Mouse (Mus musculus) myocyte (in vitro differentiated cells): ENCODE data around the gene Samhd1. TPM values are rescaled to one million over a fixed set of nuclear protein-coding genes. Genes with fewer than 3 reads are reported as not detected.

Experiments
- H3K27me3 ChIP-seq: one replicate; pipeline ENCODE4 v1.6.1; 2011; ENCODE audit not compliant: control insufficient read depth, insufficient read depth, insufficient read length
- H3K36me3 ChIP-seq: one replicate; pipeline ENCODE4 v1.6.1; 2011; ENCODE audit not compliant: control insufficient read depth, insufficient read depth
- H3K4me2 ChIP-seq: one replicate; pipeline ENCODE4 v1.6.1; 2011; ENCODE audit warnings: low read depth, control low read depth
- H3K4me3 ChIP-seq: one replicate; pipeline ENCODE4 v1.5.1; 2011; ENCODE audit warnings: mild to moderate bottlenecking, control low read depth, moderate library complexity
- H3K79me2 ChIP-seq: one replicate; pipeline ENCODE4 v1.6.1; 2011; ENCODE audit not compliant: control insufficient read depth, insufficient read depth
- H3ac ChIP-seq: one replicate; pipeline ENCODE4 v1.6.1; 2011; ENCODE audit not compliant: control insufficient read depth, insufficient read length
- CEBPB ChIP-seq: IDR thresholded peaks from 2 replicates; pipeline ENCODE4 v1.6.1; 2011; ENCODE audit warnings: mild to moderate bottlenecking, moderate library complexity; ENCODE audit not compliant: poor library complexity, insufficient read depth, severe bottlenecking
- E2F4 ChIP-seq: IDR thresholded peaks from one replicate; pipeline ENCODE4 v1.6.1; 2011; ENCODE audit warnings: mild to moderate bottlenecking, control low read depth, moderate library complexity; ENCODE audit not compliant: insufficient read depth
- MAX ChIP-seq: IDR thresholded peaks from one replicate; pipeline ENCODE4 v1.6.1; 2011; ENCODE audit warnings: low read depth, mild to moderate bottlenecking, control low read depth
- MYOD1 ChIP-seq, 3 experiments: IDR thresholded peaks; one replicate each; pipeline ENCODE4 v1.6.1; 2011; ENCODE audit warnings: control low read depth in 2 of 3, low read depth in 2 of 3, mild to moderate bottlenecking in 2 of 3, moderate library complexity in 1 of 3; ENCODE audit not compliant: insufficient read length in 2 of 3, control insufficient read depth in 1 of 3
- MYOG ChIP-seq, 3 experiments: IDR thresholded peaks; one replicate each; pipeline ENCODE4 v1.6.1; 2011; ENCODE audit warnings: control low read depth in 2 of 3, low read depth in 2 of 3, mild to moderate bottlenecking in 2 of 3; ENCODE audit not compliant: insufficient read length in 2 of 3, control insufficient read depth in 1 of 3, insufficient read depth in 1 of 3
- POLR2A ChIP-seq: IDR thresholded peaks from one replicate; pipeline ENCODE4 v1.6.1; 2011; ENCODE audit warnings: low read depth, mild to moderate bottlenecking, control low read depth, moderate library complexity; ENCODE audit not compliant: insufficient read length
- POLR2AphosphoS2 ChIP-seq: IDR thresholded peaks from one replicate; pipeline ENCODE4 v1.6.1; 2011; ENCODE audit warnings: low read depth, control low read depth; ENCODE audit not compliant: insufficient read length
- REST ChIP-seq: IDR thresholded peaks from one replicate; pipeline ENCODE4 v1.6.1; 2011; ENCODE audit warnings: mild to moderate bottlenecking, control low read depth, moderate library complexity; ENCODE audit not compliant: insufficient read depth, insufficient read length
- SRF ChIP-seq: IDR thresholded peaks from one replicate; pipeline ENCODE4 v1.6.1; 2011; ENCODE audit warnings: low read depth; ENCODE audit not compliant: control insufficient read depth, insufficient read length
- TCF12 ChIP-seq: IDR thresholded peaks from one replicate; pipeline ENCODE4 v1.6.1; 2011; ENCODE audit warnings: mild to moderate bottlenecking, control low read depth; ENCODE audit not compliant: poor library complexity, insufficient read depth, severe bottlenecking
- TCF3 ChIP-seq: IDR thresholded peaks from one replicate; pipeline ENCODE4 v1.6.1; 2011; ENCODE audit warnings: low read depth, control low read depth; ENCODE audit not compliant: insufficient read length
- USF1 ChIP-seq: IDR thresholded peaks from one replicate; pipeline ENCODE4 v1.6.1; 2011; ENCODE audit warnings: low read depth, mild to moderate bottlenecking, control low read depth, moderate library complexity
- polyA plus RNA-seq: library from polyadenylated mRNA; unstranded; fragments of >200 nt; fragmentation: generic; extraction: Trizol; gene quantifications from one replicate; pipeline ENCODE4 v1.2.1, GENCODE M21; 2012; ENCODE audit warnings: missing spikeins

The Samhd1 gene
- polyA plus RNA-seq, 1 experiment = 14.0 TPM

DNA sequence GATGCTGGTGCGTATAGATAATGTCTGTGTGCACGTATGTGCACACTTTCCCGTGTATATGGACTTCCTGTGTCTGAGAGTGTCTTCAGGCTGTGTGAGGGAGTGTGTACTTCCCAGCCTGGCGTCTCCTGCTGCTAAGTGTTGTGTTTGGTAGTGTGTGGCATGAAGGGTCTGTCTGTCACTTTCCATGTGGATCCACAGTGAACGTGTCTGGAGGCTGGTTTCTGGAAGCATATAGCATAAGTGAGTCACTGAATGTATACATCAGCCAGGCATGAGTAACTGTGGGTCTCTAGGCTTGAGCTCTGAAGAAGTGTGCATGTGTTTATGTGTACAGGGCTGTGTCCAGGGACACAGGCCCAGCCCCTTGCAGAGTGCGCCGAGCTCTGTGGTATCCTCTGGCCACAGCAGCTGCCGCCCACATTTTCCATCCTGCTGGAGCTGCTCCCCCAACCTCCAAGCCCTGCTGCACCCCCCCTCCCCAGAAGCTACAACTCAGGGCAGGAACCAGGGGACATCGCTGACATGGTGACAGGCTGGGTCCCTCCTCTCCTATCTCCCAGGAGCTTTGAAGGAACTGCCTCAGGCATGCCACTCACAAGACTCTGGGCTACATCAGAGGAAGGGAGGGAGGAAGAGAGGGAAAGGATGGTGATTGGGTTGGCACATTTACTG is 61.5 kb downstream of the Samhd1 start:
- no peaks in the 10 kb centered on the region for H3K36me3 ChIP-seq
- H3K4me3 ChIP-seq = no peak overlapping the region
- no peak overlapping the region for H3ac ChIP-seq
- no peaks in the 10 kb centered on the region for H3K27me3 ChIP-seq
- TF ChIP-seq TCF12 (no peak), MAX (no peak), REST (no peak), USF1 (no peak), MYOG (IDR thresholded peaks at IDR 0.05; ENCODE audit: control insufficient read depth in 1 of 3, insufficient read depth in 1 of 3, insufficient read length in 2 of 3, low read depth in 2 of 3) (peak; percentile 21 to 87 (median 67)), E2F4 (no peak), MYOD1 (IDR thresholded peaks at IDR 0.05; ENCODE audit: control insufficient read depth in 1 of 3, insufficient read length in 2 of 3, low read depth in 2 of 3) (peak in 2 of 3 experiments; percentile 75 to 76), POLR2AphosphoS2 (no peak)
- H3K79me2 ChIP-seq = peaks cover 80% of the 10 kb centered on the region
- H3K4me2 ChIP-seq = peak overlapping the region; percentile 78

DNA sequence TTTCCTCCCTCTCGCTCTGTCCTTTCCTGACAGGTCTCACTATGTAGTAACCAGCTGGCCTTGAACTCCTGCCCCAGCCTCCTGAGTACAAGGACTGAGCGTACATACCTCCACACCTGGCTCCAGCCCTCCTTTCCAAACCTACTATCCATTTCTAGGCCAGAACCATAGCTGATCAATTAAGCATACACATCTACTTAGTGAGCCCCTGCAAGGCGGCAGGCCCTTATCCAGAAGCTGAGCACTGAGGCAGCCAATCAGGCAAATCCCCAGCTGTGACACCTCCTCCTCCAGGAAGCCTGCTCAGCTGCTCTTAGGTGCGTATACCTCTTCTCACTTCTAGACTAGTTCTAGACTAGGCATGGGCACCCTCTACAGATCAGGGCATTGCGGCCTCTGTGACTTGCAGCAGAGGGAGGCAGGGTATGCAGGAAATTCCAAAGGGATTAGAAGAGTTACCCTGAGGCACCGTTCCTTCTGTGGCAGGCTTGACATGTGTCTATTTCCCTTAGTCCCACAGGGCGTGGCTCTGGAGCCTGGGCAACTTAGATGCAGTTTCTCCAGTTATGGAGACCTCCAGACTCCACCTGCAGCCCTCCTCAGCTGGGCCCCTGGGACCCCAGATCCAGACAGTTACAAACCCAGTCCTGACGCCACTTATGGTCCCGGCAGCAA is 62.6 kb downstream of the Samhd1 start:
- Histone ChIP-seq H3ac (no peak overlapping the region), H3K4me2 (peak overlapping the region; percentile 78), H3K4me3 (no peak overlapping the region), H3K36me3 (no peaks in the 10 kb centered on the region), H3K79me2 (peaks cover 84% of the 10 kb centered on the region), H3K27me3 (no peaks in the 10 kb centered on the region)
- TF ChIP-seq TCF3 = no peak
- TF ChIP-seq REST = no peak
- TF ChIP-seq MYOG (IDR thresholded peaks at IDR 0.05; ENCODE audit: control insufficient read depth in 1 of 3, insufficient read depth in 1 of 3, insufficient read length in 2 of 3, low read depth in 2 of 3) = no peak
- TF ChIP-seq POLR2A = no peak
- TF ChIP-seq USF1 = no peak
- no peak for TF ChIP-seq CEBPB
- TF ChIP-seq E2F4 = no peak
- no peak for TF ChIP-seq TCF12
- no peak for TF ChIP-seq POLR2AphosphoS2
- TF ChIP-seq MYOD1 (IDR thresholded peaks at IDR 0.05; ENCODE audit: control insufficient read depth in 1 of 3, insufficient read length in 2 of 3, low read depth in 2 of 3) = no peak
- TF ChIP-seq SRF = no peak
- no peak for TF ChIP-seq MAX

DNA sequence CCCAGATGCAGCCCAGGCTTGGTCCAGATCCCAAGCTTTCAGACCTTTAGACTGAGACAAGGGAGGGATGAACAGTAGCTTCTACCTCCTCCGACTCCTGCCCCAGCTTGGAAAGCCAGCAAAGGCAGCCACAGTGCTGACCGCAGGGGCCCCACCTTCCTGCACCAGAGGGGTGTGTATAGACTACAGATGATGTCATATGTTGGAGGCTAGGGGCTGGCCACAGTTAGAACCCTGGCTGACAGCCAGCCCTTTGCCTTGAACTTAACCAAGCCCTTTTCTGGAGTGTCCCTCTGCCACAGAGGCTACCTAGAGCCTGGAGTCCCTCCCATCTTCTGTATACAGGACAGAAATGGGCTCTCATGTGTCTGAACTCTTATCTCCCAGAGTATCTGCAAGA is 63.5 kb downstream of the Samhd1 start:
- no peaks in the 10 kb centered on the region for H3K27me3 ChIP-seq
- H3K4me2 ChIP-seq = peak overlapping the region; percentile 78
- H3K36me3 ChIP-seq = no peaks in the 10 kb centered on the region
- H3K4me3 ChIP-seq = no peak overlapping the region
- peak in 1 of 3 experiments; percentile 27 for TF ChIP-seq MYOG (IDR thresholded peaks at IDR 0.05; ENCODE audit: control insufficient read depth in 1 of 3, insufficient read depth in 1 of 3, insufficient read length in 2 of 3, low read depth in 2 of 3)
- no peak for TF ChIP-seq USF1
- peak in 1 of 3 experiments; percentile 37 for TF ChIP-seq MYOD1 (IDR thresholded peaks at IDR 0.05; ENCODE audit: control insufficient read depth in 1 of 3, insufficient read length in 2 of 3, low read depth in 2 of 3)
- TF ChIP-seq TCF12 = no peak
- no peak overlapping the region for H3ac ChIP-seq
- H3K79me2 ChIP-seq = peaks cover 84% of the 10 kb centered on the region

DNA sequence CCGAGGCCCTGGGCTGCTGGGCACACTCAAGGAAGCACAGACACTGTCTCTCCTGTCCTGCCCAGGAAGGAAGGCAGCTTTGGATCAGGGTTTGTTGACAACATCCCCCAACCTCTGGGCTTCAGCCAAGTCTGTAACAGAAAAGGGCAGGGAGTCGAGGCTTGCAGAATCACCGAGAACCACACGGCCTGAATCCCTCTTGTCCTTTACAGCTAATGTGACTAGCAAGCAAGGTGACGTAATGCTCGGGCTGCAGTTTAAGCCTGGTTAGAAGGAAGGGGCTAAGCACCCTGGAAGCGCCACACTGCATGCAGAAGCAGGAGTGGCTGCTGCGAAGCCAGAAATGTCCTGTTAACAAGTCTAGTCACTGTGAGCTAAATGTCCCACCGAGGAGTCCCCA is 64.7 kb downstream of the Samhd1 start:
- no peak overlapping the region for H3ac ChIP-seq
- H3K36me3 ChIP-seq = no peaks in the 10 kb centered on the region
- no peak overlapping the region for H3K4me3 ChIP-seq
- TF ChIP-seq POLR2A (no peak), TCF12 (no peak), MAX (no peak), MYOD1 (IDR thresholded peaks at IDR 0.05; ENCODE audit: control insufficient read depth in 1 of 3, insufficient read length in 2 of 3, low read depth in 2 of 3) (no peak), TCF3 (no peak), MYOG (IDR thresholded peaks at IDR 0.05; ENCODE audit: control insufficient read depth in 1 of 3, insufficient read depth in 1 of 3, insufficient read length in 2 of 3, low read depth in 2 of 3) (no peak), CEBPB (no peak), USF1 (no peak), E2F4 (no peak), SRF (no peak), REST (no peak)
- H3K27me3 ChIP-seq = no peaks in the 10 kb centered on the region
- H3K4me2 ChIP-seq = peak overlapping the region; percentile 78
- H3K79me2 ChIP-seq = peaks cover 81% of the 10 kb centered on the region

DNA sequence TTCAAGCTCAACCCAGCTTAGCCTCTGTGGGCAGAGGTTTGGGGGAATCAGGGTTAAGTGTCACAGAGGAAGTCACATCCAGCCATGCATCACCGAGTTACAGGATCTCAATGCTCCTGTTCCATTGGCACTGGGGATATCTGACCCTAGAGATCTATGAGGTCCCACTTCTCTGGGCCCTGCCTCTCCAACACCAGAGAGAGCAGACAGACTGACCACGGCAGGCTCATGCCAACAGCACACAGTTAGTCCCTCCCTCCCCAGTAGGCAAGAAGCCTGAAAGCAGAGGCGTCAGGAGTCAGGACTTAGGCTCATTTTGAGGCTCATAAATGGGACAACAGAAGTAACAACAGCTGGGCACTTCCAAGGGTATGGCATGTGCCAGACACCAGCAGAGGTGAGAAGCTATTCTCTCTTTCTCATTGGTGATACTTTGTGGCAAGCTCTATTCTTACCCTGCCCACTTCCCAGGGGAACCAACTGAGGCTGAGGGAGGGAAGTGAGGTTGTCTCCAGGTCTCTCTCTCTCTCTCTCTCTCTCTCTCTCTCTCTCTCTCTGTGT is 65.2 kb downstream of the Samhd1 start:
- Histone ChIP-seq H3K79me2 (peaks cover 81% of the 10 kb centered on the region), H3K4me3 (no peak overlapping the region), H3K27me3 (no peaks in the 10 kb centered on the region), H3K4me2 (peak overlapping the region; percentile 78), H3ac (no peak overlapping the region), H3K36me3 (no peaks in the 10 kb centered on the region)
- TF ChIP-seq MYOG (IDR thresholded peaks at IDR 0.05; ENCODE audit: control insufficient read depth in 1 of 3, insufficient read depth in 1 of 3, insufficient read length in 2 of 3, low read depth in 2 of 3) (peak in 2 of 3 experiments; percentile 27 to 34), MYOD1 (IDR thresholded peaks at IDR 0.05; ENCODE audit: control insufficient read depth in 1 of 3, insufficient read length in 2 of 3, low read depth in 2 of 3) (peak in 2 of 3 experiments; percentile 31 to 49), POLR2A (peak; percentile 22), MAX (no peak), TCF12 (no peak), POLR2AphosphoS2 (no peak), E2F4 (no peak), SRF (no peak), CEBPB (no peak), USF1 (no peak), TCF3 (no peak), REST (no peak)
